Mouse (Mus musculus): Measurements from ENCODE around the gene Dhx58.

The Dhx58 gene

GRCm38 (mm10) chr11:100722493-100723028, 18.5 kb upstream of the Dhx58 start:
- DNase-seq (ENCODE audit: low spot score in 2 of 2): no peak

DNA sequence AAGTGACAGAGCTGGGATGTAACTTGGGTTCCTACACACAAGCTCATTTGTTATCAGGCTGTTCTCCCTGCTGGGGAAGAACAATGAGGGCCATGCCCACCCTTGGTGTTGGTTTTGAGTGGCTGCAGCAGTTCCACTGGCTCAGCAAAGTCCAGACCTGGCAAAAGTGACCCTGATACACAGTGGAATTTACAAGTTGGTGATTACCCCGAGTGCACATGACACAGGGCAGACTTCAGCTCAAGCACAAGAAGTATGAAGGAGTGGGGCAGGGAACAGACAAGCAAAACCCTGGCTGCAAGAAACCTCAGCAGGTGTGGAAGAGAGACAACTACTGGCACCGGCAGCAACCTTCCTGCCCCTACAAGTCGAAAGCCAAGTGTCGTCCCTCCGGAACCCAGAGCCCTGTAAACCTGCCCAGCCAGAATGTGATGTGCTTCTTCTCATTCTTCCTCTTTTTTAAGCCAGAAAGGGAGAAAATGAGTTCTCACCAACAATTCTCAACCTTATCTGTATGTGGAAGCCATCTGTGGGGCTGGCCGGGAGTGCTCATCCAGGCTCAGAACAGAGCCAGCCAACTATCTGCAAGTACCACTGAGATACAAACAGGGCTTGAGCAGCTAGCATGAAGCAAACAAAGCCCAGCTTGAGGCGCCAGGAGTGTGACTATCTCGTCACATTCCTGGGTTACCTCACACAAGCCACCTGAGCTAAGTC, 17.9 kb upstream of the Dhx58 start:
- DNase-seq (ENCODE audit: low spot score in 2 of 2): no peak

GRCm38 (mm10) chr11:100721254-100721653, 17.2 kb upstream of the Dhx58 start:
- DNase-seq (ENCODE audit: low spot score in 2 of 2): no peak

DNA sequence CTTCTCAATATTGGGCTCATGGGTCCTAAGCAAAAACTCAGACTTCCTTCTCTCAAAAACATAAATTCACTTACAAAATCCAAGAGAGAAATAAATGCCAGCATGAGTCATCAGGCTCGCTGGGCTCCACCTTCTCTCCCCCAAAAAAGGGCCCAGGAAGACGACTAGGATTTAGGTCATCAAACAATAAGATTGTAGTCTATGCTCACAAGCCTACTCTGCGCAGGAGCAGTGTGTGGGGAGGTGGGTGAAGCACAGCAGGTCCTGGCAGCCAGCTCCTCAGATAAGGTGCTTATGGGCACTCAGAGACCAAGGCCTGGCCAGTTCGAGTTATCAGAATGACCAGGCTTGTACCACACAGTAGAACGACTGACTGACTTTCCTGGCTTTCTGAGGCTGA, 16.3 kb upstream of the Dhx58 start:
- DNase-seq (ENCODE audit: low spot score in 2 of 2): no peak

- DNase-seq (ENCODE audit: low spot score in 2 of 2): no peak
These were observed 15.8 kb upstream of the Dhx58 start for GRCm38 (mm10) chr11:100719893-100720292.

- no peak for DNase-seq (ENCODE audit: low spot score in 2 of 2)
These were observed 15.2 kb upstream of the Dhx58 start for GRCm38 (mm10) chr11:100719312-100719711.

DNA sequence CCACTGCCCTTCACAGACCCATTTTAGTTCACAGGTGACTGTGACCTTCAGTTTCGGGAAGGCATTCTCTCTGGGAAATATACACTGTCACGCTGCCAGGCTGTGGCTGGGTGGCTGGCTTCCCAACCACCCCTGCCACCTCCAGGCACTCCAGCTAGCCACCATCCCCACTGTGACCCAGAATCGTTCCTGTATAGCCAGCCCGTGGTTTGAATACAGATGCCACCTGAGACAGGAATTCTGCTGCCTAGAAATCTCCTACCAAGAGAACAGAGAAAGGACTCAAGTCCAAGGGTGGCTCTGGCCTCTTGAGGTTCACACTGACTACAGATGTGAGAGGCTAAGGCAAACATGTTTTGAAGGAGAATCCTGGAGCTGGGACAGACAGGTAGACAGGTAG, 14.8 kb upstream of the Dhx58 start:
- no peak for DNase-seq (ENCODE audit: low spot score in 2 of 2)

DNA sequence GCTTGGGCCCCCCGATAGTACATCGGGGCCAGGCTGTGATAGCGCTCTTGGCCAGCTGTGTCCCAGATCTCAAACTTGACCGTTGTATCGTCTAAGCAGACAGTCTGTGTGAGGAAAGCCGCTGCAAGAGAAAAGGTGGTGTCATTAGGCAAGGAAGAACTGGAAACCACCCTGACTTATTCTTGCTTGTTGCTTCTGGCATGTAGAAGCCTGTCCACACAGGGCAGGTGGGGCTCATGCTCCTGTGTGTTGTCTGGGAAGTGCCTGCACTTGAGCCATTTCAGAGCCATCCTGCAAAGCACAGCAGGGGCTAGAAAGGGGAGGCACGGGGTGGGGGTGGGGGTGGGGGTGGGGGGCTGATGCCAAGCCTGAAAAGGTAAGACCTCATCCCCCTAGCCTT, 14.4 kb upstream of the Dhx58 start:
- no peak for DNase-seq (ENCODE audit: low spot score in 2 of 2)

DNA sequence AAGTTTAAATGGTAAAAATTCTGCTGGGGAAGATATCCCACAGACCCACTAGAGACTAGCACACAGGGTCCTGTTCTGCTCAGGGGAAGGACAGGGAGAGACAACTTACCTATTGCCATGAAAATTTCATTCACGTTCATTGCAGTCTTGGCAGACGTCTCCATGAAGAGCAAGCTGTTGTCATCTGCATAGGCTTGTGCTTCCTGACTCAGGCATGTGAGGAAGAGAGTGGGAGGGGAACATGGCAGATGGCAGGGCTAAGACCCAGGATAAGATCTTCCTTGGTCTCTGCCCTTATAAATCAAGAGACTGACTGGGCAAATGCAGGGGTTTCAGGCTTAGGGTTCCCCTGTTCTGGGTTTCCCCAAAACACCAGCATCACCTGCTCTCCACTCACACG, 12.6 kb upstream of the Dhx58 start:
- DNase-seq (ENCODE audit: low spot score in 2 of 2): no peak

GRCm38 (mm10) chr11:100714948-100715347, 10.9 kb upstream of the Dhx58 start:
- DNase-seq (ENCODE audit: low spot score in 2 of 2): no peak

DNA sequence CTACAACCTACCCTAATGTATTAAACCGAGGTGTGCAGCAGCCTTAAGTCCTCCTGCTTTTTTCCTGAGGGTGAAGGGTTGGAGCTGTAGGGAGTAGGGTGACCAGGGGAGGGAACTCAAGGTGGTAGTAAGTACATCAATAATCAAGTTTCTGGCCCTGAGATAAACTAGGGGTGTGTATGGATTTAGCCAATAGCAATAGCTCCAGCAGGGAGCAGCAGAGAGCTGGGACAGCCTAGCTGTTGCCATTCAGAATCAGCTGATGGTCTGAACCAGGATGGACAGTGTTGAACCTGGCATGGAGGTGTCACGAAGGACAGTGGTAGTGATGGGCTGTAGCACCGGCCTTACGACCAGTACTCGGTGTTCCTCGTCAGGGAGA, 10.5 kb upstream of the Dhx58 start:
- peak; percentile 70 to 75 for DNase-seq (ENCODE audit: low spot score in 2 of 2)

GRCm38 (mm10) chr11:100713735-100714533, 9.9 kb upstream of the Dhx58 start, which contains the start of gene Hspb9:
Hspb9 (plus strand) TSS chr11:100713850.
- peak in 1 of 2 experiments; percentile 66 for DNase-seq (ENCODE audit: low spot score in 2 of 2)

- no peak for DNase-seq (ENCODE audit: low spot score in 2 of 2)
These were observed 9.1 kb upstream of the Dhx58 start for GRCm38 (mm10) chr11:100713174-100713573.

DNA sequence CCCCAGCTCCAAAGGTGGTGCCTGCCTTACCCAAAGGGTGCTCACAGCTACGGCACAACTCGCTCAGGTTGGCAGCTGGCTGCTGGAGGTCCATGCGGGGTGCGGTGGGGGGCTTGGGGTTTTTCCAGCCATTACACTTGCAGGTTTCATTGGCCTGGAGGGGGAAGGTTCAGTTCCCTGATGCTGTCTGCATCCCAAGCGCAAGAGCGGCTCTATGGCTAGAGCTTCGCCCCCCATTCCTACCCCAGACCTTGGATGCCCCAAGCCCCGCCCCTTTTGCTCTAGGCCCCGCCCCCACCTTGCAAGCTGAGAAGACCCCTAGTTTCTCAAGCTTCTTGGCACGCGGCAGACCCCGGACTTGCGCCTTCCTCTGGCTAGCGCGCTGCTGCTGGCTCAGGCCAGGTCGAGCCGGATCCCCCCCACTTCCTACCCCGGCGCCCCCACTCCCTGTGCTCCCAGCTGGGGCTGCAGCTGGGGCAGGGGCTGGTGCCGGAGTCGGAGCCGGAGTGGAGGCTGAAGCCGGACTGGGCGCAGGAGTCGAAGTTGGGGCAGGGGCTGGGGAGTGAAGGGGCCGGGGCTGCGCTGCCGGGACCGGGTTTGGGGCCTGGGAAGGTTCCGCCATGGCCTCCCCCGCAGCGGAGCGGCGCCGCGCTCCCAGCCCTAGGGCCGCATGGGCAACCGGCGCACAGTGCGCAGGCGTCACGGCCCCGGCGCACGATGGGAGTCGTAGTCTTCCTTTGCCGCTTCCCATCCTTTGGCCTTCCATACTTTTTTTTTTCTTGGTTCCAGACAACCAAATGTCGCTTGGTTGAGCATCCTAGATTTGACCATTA, 7.9 kb upstream of the Dhx58 start, which contains the start of gene Kat2a:
Kat2a (minus strand) TSS at position 683 of the 833 bp plus-strand sequence.
- DNase-seq (ENCODE audit: low spot score in 2 of 2): peak; percentile 74 to 84

DNA sequence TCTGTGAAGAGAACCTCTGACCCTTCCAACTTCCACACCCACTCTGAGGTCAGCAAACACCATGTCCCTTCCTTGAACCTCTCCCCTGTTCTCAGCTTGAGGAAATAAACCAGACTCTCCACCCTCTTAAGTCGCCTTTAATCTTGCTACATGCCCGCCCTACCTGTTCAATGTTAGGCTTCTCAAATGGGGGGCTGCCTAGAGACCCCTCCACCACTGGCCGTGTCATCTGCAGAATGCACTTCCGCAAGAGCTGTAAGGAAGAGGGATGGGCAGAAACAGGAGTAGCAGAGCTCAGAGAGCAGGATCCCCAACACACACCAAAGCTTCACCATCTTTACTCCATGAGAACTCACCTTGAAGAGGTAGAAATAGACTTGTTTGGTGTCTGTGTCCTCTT, 6.9 kb upstream of the Dhx58 start:
- no peak for DNase-seq (ENCODE audit: low spot score in 2 of 2)

GRCm38 (mm10) chr11:100710528-100710927, 6.5 kb upstream of the Dhx58 start:
- no peak for DNase-seq (ENCODE audit: low spot score in 2 of 2)

- no peak for DNase-seq (ENCODE audit: low spot score in 2 of 2)
These were observed 5.2 kb upstream of the Dhx58 start for GRCm38 (mm10) chr11:100709201-100709810.

- DNase-seq (ENCODE audit: low spot score in 2 of 2): no peak
These were observed 1.1 kb upstream of the Dhx58 start for GRCm38 (mm10) chr11:100705095-100705747.

DNA sequence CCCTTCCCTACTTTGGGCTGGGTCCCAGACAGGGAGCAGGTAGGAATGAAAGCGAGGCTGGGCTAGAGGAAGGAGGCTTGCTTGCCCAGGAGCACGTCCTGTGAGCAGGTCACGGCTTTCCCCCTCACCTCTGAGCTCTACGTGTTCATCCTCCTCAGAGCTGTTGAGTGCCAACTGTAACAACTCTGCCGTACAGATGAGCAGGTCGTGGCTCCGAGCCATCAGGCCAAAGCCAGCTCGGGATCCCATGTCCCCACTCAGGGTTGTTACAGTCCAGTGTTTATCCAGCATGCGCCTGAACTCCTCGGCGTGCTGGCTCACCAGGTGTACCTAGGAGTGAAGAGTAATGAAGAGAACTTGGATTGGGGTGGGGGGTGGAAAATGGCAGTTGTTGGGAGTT, 705 bp downstream of the Dhx58 start:
- no peak for DNase-seq (ENCODE audit: low spot score in 2 of 2)

- no peak for DNase-seq (ENCODE audit: low spot score in 2 of 2)
These were observed 1.2 kb downstream of the Dhx58 start for GRCm38 (mm10) chr11:100702906-100703305.
